ENCODE assay signal across 7 mouse cellular contexts in the genomic region with DNA sequence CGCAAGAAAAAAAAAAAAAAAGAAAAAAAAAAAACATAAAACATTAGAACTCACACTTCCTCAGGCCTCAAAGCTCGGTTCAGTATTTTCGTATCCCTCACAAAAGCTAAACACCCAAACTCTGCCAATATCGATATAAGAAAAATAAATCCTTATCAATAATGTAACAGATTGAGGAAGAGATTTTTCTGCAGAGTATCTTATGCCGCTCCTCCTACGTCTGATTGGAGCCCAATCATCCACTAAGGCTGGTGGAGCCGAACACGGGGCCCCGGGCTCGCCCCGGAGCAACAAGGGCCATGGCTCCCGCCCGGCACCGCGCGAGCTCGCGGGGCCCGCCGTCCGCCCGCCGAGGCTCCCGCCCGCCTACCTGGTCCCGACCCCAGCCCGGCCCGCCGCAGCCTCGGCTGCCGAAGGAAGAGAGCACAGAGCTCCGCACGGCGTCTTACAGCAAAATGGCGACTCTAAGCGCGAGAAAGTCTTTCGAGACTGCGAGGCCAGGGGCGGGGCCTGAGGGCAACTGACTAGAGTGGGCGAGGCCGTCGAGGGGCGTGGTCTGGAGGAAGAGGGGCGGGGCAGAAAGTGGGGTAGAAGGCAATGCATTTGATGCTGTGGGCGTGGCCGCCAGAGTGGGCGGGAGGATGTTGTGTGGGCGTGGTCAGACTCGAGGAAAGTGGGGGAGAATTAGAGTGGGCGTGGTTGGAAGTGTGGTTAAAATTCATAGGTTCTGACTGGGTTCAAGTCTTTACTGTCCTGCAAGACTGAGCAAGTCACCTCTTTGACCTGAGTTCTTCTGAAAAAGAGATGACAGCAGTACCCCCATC. TPM values are rescaled to one million over a fixed set of nuclear protein-coding genes. Genes with fewer than 3 reads are reported as not detected.
DNase-seq lines count a peak whose midpoint lies in the region; ATAC-seq lines count a peak whose summit lies in the region.

Gene Prpsap2, minus strand, starts transcription at position 505 of the 824 bp plus-strand sequence.

- H3K4me3 ChIP-seq in embryonic facial prominence, embryonic 12.5 days, result peak within 1 kb of the TSS; percentile 50
- H3K4me3 ChIP-seq in limb, embryonic 11.5 days (ENCODE audit: low read depth, low read length), result peak within 1 kb of the TSS; percentile 45
- H3K4me3 ChIP-seq in midbrain, embryonic 14.5 days (replicated peaks; ENCODE audit: low read depth, low read length), result peak within 1 kb of the TSS; percentile 63

- H3K27me3 ChIP-seq in embryonic facial prominence, embryonic 12.5 days, result no peaks in the 10 kb centered on the region
- no peaks in the 10 kb centered on the region for H3K27me3 ChIP-seq in limb, embryonic 11.5 days (ENCODE audit: control insufficient read depth, insufficient read depth, low read length)
- no peaks in the 10 kb centered on the region for H3K27me3 ChIP-seq in midbrain, embryonic 14.5 days (ENCODE audit: control insufficient read depth, insufficient read depth, low read length)

- H3K36me3 ChIP-seq in embryonic facial prominence, embryonic 12.5 days, result no peaks in the 10 kb centered on the region
- no peaks in the 10 kb centered on the region for H3K36me3 ChIP-seq in limb, embryonic 11.5 days (ENCODE audit: control insufficient read depth, insufficient read depth, low read length)
- no peaks in the 10 kb centered on the region for H3K36me3 ChIP-seq in midbrain, embryonic 14.5 days (ENCODE audit: control insufficient read depth, insufficient read depth, low read length)

- WGBS in embryonic facial prominence, embryonic 12.5 days, result under 1% methylated on average over 51 of the region's 51 CpGs
- under 1% methylated on average over 45 of the region's 51 CpGs for WGBS in limb, embryonic 11.5 days
- under 1% methylated on average over 51 of the region's 51 CpGs for WGBS in midbrain, embryonic 14.5 days

- peak within 1 kb of the TSS; percentile 52 for H3K4me2 ChIP-seq in embryonic facial prominence, embryonic 12.5 days (replicated peaks)
- peak within 1 kb of the TSS; percentile 39 for H3K4me2 ChIP-seq in limb, embryonic 11.5 days (ENCODE audit: low read depth, severe bottlenecking)
- peak within 1 kb of the TSS; percentile 76 for H3K4me2 ChIP-seq in midbrain, embryonic 14.5 days (ENCODE audit: low read length)

- DNase-seq in adrenal gland, postnatal 25 days, result peak; percentile 99
- peak; percentile 100 for DNase-seq in heart, adult 11 months
- peak; percentile 100 for DNase-seq in kidney, adult 18-20 months
- peak; percentile 100 for DNase-seq in limb, embryonic 11.5 days (ENCODE audit: low spot score)
- peak; percentile 98 for DNase-seq in midbrain, embryonic 14.5 days
- peak; percentile 100 for DNase-seq in spleen, adult 18-20 months

- H3K9ac ChIP-seq in embryonic facial prominence, embryonic 12.5 days, result peak within 1 kb of the TSS; percentile 65
- H3K9ac ChIP-seq in limb, embryonic 11.5 days (ENCODE audit: low read length), result peak within 1 kb of the TSS; percentile 84
- peak within 1 kb of the TSS; percentile 71 for H3K9ac ChIP-seq in midbrain, embryonic 14.5 days (replicated peaks; ENCODE audit: low read length)

- H3K27ac ChIP-seq in embryonic facial prominence, embryonic 12.5 days, result peak within 1 kb of the TSS; percentile 85
- peak within 1 kb of the TSS; percentile 64 for H3K27ac ChIP-seq in limb, embryonic 11.5 days (replicated peaks; ENCODE audit: low read depth, low read length)
- H3K27ac ChIP-seq in midbrain, embryonic 14.5 days (replicated peaks; ENCODE audit: low read depth, low read length), result peak within 1 kb of the TSS; percentile 88

- H3K4me1 ChIP-seq in embryonic facial prominence, embryonic 12.5 days, result peaks cover 5% of the 10 kb centered on the region; the same call in 1 of the 2 replicates
- no peaks in the 10 kb centered on the region for H3K4me1 ChIP-seq in limb, embryonic 11.5 days (ENCODE audit: control insufficient read depth, insufficient read depth, low read length)
- peaks cover 8% of the 10 kb centered on the region for H3K4me1 ChIP-seq in midbrain, embryonic 14.5 days (ENCODE audit: control insufficient read depth, insufficient read depth, low read length)

- no peaks in the 10 kb centered on the region for H3K9me3 ChIP-seq in embryonic facial prominence, embryonic 12.5 days
- no peaks in the 10 kb centered on the region for H3K9me3 ChIP-seq in limb, embryonic 11.5 days (ENCODE audit: control insufficient read depth, low read length)
- no peaks in the 10 kb centered on the region for H3K9me3 ChIP-seq in midbrain, embryonic 14.5 days (ENCODE audit: control insufficient read depth, low read length)

- ATAC-seq in embryonic facial prominence, embryonic 12.5 days (ENCODE audit: insufficient number of reproducible peaks, insufficient read depth, low FRiP score, low TSS enrichment), result peak; percentile 91
- peak; percentile 90 for ATAC-seq in limb, embryonic 11.5 days (ENCODE audit: insufficient number of reproducible peaks, low FRiP score, low TSS enrichment, low read depth)
- ATAC-seq in midbrain, embryonic 14.5 days (ENCODE audit: low FRiP score, low TSS enrichment), result peak; percentile 93

RNA-seq across cellular contexts. Expression of gene Prpsap2, which starts in this region (rescaled TPM):
- total RNA-seq in adrenal gland, postnatal 25 days (2021), result 30.4 and 43.0 TPM in 2 replicates
- polyA plus RNA-seq in embryonic facial prominence, embryonic 12.5 days (2016; fragmentation: Nextera tagmentation; extraction: Ambion mirVana), result 34.8 and 34.9 TPM in 2 replicates
- 24.1 and 28.2 TPM in 2 replicates for polyA plus RNA-seq in limb, embryonic 11.5 days (2014; fragmentation: Nextera tagmentation; extraction: Ambion mirVana)
- polyA plus RNA-seq in midbrain, embryonic 14.5 days (2014; fragmentation: Nextera tagmentation; extraction: Ambion mirVana), result 50.3 and 51.4 TPM in 2 replicates

Comparison
In these comparisons a context has a peak if more than half of its experiments do, and no peak if none do; other contexts are left out.
1. Peak in every context shown above with its lines: DNase-seq, ATAC-seq, H3K4me3 ChIP-seq and H3K27ac ChIP-seq.